Mouse (Mus musculus) small intestine, adult 2 months (tissue): ENCODE data around the gene Atp6v1fnb.

Source experiments
- CTCF ChIP-seq: fragments of 200-500 bp; IDR thresholded peaks from 2 replicates; pipeline ENCODE4 v1.5.1; 2012; ENCODE audit warnings: low read depth, mild to moderate bottlenecking, control low read depth, inconsistent platforms, low read length, moderate library complexity, mixed read lengths; ENCODE audit not compliant: insufficient replicate concordance, insufficient read length; ENCODE audit errors: extremely low read depth
- POLR2A ChIP-seq: fragments of 200-500 bp; IDR thresholded peaks from 2 replicates; pipeline ENCODE4 v1.6.1; 2012; ENCODE audit warnings: low read depth, mild to moderate bottlenecking, control low read depth, inconsistent platforms, low read length, moderate library complexity

- TF ChIP-seq CTCF (no peak), POLR2A (no peak)
Measured at GRCm38 (mm10) chr6:29435940-29436451, 35.2 kb upstream of the Atp6v1fnb start.
